Comparison of ENCODE assay signal across 11 mouse cellular contexts in the genomic region with DNA sequence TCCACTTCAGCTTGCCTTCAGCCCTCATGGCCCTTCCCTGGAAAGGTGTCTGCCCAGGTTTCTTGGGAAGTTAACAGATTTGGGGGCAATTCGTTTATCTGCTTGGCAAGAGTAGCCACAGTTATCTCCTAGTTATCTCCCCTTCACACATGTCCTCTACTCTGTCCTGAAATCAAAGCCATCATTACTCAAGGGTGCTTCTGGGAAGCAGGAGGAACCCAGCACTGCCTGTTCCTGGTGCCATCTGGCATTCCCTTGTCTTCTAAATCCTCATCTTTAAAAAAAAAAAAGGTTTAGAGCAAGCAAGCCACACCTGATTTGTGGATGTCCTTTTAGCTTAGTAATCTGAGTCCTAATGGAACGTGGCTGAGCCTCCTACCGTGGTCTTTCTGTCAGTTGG.
"Had no signal": no experiment of that assay in that cellular context is flagged by ENCODE, and none has a peak within 500 bp of the region (broad histone marks: within the 10 kb centered on the region; RNA-seq: fewer than 3 reads in every experiment).

No protein-coding gene starts in this region.

- H3K4me3 ChIP-seq: kidney, embryonic 15.5 days; limb, embryonic 10.5 days; liver, embryonic 15.5 days; neural tube, embryonic 12.5 days; stomach, embryonic 15.5 days had no signal

- H3K27me3 ChIP-seq: stomach, embryonic 15.5 days had no signal

- DNase-seq: kidney, postnatal 25 days; layer of hippocampus, adult 9-11 months; lung, adult 2 months; lung, postnatal 36 days; midbrain, embryonic 14.5 days; thymus, postnatal 36 days had no signal

- H3K4me1 ChIP-seq: liver, embryonic 15.5 days; stomach, embryonic 15.5 days had no signal

- H3K27ac ChIP-seq: kidney, embryonic 15.5 days; limb, embryonic 10.5 days; liver, embryonic 15.5 days; neural tube, embryonic 12.5 days; stomach, embryonic 15.5 days had no signal
